Mouse (Mus musculus) lung, postnatal 4 days (tissue): ENCODE results near the gene Kcnj14.

Source experiments
- DNase-seq, 2 experiments: peaks; one replicate each; pipeline ENCODE4 v3.0.0; 2021

Gene Kcnj14

GRCm38 (mm10) chr7:45794971-45795370 lies 29.6 kb downstream of the Kcnj14 start:
- DNase-seq: no peak

DNA sequence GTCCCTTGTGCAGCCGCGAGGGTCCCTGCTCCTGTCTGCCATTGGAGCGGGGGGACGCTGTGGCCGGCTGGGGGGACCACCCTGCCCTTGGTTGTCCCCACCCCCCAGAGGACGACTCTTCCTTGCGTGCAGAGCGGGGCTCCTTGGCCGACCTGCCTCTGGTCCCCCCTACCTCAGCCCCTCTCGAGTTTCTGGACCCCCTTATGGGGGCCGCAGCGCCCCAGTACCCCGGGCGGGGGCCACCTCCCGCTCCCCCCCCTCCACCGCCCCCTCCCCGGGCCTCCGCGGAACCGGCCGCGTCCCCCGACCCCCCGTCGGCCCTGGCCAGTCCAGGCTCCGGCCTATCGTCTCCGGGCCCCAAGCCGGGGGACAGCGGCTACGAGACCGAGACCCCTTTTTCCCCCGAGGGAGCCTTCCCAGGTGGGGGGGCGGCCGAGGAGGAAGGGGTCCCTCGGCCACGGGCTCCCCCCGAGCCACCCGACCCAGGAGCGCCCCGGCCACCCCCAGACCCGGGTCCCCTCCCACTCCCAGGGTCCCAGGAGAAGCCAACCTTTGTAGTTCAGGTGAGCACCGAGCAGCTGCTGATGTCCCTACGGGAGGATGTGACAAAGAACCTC lies 30.5 kb downstream of the Kcnj14 start:
- DNase-seq: no peak

DNA sequence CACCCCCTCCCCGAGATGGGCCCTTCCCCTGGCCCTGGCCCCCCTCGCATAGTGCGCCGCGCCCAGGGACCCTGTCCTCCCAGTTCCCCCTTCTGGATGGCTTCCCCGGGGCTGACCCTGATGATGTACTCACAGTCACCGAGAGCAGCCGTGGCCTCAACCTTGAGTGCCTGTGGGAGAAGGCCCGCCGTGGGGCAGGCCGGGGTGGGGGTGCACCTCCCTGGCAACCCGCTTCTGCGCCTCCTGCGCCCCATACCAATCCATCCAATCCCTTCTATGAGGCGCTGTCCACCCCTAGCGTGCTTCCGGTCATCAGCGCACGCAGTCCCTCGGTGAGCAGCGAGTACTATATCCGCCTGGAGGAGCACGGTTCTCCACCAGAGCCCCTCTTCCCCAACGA lies 31.3 kb downstream of the Kcnj14 start:
- no peak for DNase-seq

DNA sequence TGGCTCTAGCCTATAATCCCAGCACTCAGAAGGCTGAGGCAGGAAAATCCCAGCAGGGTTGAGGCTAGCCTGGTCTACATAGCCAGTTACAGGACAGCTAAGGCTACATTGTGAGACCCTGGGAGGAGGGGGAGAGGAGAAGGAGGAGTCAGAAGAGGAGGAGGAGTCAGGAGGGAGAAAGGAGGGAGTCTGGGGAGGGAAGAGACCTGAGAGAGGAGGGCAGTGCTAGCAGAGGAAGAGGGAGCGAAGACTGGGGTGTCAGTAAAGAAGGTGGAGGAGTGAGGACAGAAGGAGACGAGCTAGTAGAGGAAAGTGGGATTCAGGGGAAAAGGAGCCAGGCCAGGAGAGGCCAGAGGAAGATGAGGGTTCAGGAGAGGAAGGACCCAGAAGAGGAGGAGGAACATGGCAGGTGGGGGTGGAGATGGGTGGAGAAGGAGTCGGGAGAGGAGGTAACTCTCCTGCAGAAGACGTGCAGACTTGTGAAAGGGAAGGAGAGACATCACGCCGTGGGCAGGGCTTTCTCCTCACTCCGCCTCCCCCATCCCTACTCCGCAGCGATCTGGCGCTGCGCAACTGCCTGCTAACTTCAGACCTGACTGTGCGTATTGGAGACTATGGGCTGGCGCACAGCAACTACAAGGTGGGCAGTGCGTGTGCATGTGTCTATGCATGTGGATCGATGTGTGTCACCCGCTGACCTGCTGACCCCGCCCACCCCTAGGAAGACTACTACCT lies 32.7 kb downstream of the Kcnj14 start:
- DNase-seq: no peak

- peak in 1 of 2 experiments; percentile 63 for DNase-seq
These were observed 33.9 kb downstream of the Kcnj14 start for GRCm38 (mm10) chr7:45790721-45791120.

- no peak for DNase-seq
These were observed 36.9 kb downstream of the Kcnj14 start for GRCm38 (mm10) chr7:45787642-45788041.

DNA sequence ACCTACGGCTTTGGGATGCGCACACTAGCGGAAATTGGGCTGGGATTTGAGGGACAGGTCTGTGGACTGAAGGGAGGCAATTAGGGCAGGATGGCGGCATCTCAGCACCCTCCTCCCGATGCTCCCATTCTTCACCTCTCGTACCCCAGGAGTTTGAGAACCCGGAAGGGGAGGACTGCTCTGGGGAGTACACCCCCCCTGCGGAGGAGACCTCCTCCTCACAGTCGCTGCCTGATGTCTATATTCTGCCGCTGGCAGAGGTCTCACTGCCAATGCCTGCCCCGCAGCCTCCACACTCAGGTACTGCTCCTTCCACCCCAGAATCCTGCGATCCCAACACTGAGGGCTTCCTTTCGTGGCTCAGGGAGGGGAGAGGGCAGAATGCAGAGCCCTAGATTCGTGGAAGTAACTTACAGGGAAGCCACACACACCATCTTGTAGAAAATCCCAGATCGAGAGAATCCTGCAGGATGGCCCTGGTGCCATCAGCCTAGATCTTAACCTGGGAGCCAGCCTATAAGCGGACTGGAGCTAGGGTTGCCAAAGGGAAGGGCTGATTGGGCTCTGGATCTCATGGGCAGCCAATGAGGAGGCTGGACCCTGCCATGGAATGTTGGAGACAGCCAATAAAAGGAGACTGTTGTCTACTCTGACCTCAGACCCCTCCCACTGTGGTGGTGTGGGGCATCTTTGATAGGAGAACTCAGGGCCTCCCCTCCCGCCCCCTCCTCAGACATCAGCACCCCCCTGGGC lies 37.7 kb downstream of the Kcnj14 start:
- DNase-seq: no peak

DNA sequence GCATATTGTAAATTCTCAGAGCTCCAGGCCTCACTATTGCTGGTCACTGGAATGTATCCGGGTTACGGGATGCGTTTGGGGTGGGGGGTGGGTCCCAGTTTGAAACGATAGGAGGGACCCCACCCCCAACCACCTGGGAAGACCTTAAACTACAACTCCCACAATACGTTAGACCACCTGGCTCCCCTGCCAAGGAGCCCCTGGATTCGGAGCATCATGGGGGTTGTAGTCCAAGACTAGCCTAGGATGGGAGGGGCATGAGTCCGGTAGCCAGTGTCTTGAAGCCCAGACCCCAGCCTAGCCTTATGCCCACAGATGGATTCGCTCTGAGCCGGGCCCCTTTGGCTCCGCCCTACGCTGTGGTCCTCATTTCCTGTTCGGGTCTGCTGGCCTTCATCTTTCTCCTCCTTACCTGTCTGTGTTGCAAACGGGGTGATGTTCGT lies 38.4 kb downstream of the Kcnj14 start:
- no peak for DNase-seq

GRCm38 (mm10) chr7:45785388-45786135 lies 39.0 kb downstream of the Kcnj14 start:
- DNase-seq: no peak

GRCm38 (mm10) chr7:45784524-45785372 lies 39.8 kb downstream of the Kcnj14 start, which contains the start of gene Sult2b1:
Sult2b1 (minus strand) TSS chr7:45784669.
- DNase-seq: no peak

DNA sequence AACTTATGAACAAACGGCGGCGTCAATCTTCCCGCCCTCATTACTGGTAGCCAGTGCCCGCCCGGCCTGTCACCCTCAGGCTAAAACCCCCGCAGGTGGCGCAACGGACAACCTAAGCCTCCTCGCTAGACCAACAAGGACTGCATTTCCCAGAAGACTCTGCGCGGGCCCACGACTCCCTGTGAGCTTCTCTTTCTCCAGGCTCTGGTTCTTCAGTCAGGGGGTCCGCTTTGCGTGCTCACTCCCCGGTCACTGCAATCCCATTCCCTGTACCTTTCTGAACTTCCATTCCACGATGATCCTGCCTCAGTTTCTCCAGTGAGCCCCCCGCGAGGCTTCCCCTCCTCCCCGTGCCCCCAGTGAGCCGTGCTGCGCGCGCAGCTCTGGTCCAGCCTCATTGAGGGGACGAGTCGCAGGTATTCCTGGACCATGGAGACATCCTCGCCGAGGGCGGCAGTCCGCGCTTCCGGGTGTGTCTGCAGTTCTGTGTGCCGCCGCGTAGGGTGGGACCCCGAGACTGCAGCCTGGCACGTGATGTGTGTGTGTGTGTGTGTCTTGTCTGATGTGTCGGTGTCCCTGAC lies 41.0 kb downstream of the Kcnj14 start, which contains the start of gene Lmtk3:
TSS of gene Lmtk3 (plus strand) at position 228 of the 581 bp plus-strand sequence.
- peak; percentile 74 to 76 for DNase-seq

GRCm38 (mm10) chr7:45782271-45782670 lies 42.3 kb downstream of the Kcnj14 start:
- DNase-seq: no peak

DNA sequence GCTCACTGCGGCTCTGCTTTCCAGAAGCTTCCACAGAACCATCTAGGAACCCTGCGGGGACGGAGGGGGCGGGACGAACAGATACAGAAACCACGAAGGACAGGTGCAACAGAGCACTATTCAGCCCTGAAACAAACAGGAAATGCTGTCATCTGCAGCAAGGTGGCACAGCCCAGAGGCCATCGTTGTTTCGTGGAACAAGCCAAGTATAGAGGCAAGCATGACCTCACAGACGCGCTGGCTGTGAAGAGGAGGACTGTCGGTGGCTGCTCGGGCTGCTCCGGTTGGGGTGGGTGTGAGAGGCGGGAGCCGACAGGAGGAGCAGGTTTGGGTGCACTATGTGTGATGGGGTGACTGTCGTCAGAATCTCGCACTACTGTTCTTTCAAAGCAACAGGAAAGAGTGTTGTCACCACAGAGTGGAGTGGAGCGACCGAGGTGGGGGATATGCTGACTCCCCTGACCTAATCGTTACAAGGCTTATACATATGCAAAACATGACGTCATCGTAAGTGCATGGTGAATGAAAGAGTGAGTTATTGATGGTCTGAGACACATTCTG lies 45.4 kb downstream of the Kcnj14 start:
- DNase-seq: no peak

DNA sequence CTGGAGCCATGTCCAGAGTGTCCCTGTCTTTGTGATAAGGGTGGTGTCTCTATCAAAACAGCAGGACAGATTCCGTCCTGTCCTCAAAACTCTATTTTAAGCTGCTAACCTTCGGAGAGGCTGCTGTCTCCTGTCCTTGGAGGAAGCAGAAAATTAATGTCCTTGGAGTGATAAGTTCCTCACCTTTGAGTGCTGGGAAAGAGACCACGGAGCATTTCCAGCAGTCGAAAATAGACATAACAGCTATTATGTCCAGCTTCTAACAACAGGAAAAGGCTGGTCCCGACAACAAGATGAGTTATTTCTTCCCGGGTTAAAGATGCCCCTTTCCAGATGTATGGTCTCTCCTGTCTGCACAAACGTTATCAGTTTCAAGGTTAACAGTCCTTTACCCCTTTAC lies 49.3 kb downstream of the Kcnj14 start:
- DNase-seq: no peak

DNA sequence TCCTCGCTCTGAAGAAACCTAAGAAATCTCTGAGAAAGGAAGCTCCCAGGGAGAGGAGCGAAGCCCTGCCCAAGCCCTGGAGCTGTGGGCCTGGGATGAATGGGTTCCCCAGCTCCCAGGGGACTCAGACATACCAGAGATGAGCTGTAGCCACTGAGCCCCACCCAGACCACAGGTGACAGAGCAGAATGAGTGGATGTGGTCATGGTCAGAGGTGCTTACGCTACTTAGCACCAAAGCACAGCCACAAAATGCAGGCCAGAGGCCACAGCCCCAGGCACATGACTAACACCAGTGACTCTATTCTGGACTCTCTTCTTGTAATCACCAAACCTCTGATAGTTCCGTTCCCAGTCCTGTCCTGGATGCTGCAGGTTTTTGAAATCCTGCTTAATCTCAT lies 53.5 kb downstream of the Kcnj14 start:
- no peak for DNase-seq

GRCm38 (mm10) chr7:45770427-45771082 lies 54.0 kb downstream of the Kcnj14 start:
- no peak for DNase-seq

- no peak for DNase-seq
These were observed 57.1 kb downstream of the Kcnj14 start for GRCm38 (mm10) chr7:45767500-45767899.

DNA sequence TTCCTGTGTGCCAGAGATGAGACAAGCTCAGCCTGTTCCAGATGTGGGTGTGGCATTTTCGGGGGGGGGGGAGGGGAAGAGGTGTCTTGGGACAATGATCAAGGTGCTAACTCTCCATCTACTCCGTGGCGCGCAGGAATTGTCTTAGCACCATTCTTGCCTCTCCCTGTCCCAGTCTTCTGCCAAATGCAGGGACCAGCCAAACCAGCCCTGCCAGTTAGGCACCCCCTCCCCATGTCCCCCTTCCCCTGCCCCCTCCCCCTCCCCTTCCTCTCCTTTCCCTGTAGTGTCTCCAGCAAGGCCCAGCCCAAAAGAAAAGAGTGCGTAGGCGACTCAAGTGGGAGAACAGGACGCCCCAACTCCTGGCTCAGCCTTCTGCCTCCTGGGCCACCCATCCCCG lies 57.8 kb downstream of the Kcnj14 start:
- DNase-seq: no peak
